Mouse (Mus musculus) kidney, embryonic 16.5 days (tissue): ENCODE measurements around the gene Gm17267. TPM values are rescaled to one million over a fixed set of nuclear protein-coding genes. Genes with fewer than 3 reads are reported as not detected.
"Not testable (repeated sequence)": the region's sequence is repeated elsewhere in the genome, so short reads cannot be mapped to it uniquely, and the experiment has no call there.

ENCODE experiments used
- ATAC-seq: fragments of 200-750 bp; cut with Nextera tagmentation; 2 replicates; pipeline ENCODE4 v1.8.0; 2017; ENCODE audit warnings: moderate TSS enrichment; ENCODE audit not compliant: low FRiP score, low TSS enrichment
- H3K27ac ChIP-seq: fragments of 300-500 bp; sonication (generic); 2 replicates; pipeline ENCODE4 v1.5.1; 2014; ENCODE audit warnings: low read length
- H3K27me3 ChIP-seq: fragments of 300-500 bp; sonication (generic); 2 replicates; pipeline ENCODE4 v1.6.1; 2014; ENCODE audit warnings: low read length, control low read depth, mixed read lengths; ENCODE audit not compliant: insufficient read depth
- H3K36me3 ChIP-seq: fragments of 300-500 bp; sonication (generic); 2 replicates; pipeline ENCODE4 v1.6.1; 2014; ENCODE audit warnings: low read length, control low read depth, mixed read lengths; ENCODE audit not compliant: insufficient read depth
- H3K4me1 ChIP-seq: fragments of 300-500 bp; sonication (generic); 2 replicates; pipeline ENCODE4 v1.6.1; 2014; ENCODE audit warnings: low read length, control low read depth, mixed read lengths; ENCODE audit not compliant: insufficient read depth
- H3K4me2 ChIP-seq: fragments of 300-500 bp; sonication (generic); replicated peaks from 2 replicates; pipeline ENCODE4 v1.6.1; 2014; ENCODE audit warnings: low read depth, low read length
- H3K4me3 ChIP-seq: fragments of 300-500 bp; sonication (generic); 2 replicates; pipeline ENCODE4 v1.5.1; 2014; ENCODE audit warnings: mild to moderate bottlenecking, low read length
- H3K9ac ChIP-seq: fragments of 300-500 bp; sonication (generic); replicated peaks from 2 replicates; pipeline ENCODE4 v1.6.1; 2014; ENCODE audit warnings: low read length
- H3K9me3 ChIP-seq: fragments of 300-500 bp; sonication (generic); 2 replicates; pipeline ENCODE4 v1.6.1; 2016; ENCODE audit warnings: low read length, control low read depth
- WGBS: fragments of 180-500 bp; shearing (Covaris S2); extraction: QIAGEN DNeasy Blood & Tissue Kit; methylation state at CpG from one replicate; pipeline ENCODE4 v1.1.7; 2014; 5-methylcytosine and 5-hydroxymethylcytosine counted together
- polyA plus RNA-seq: library from polyadenylated mRNA; unstranded; fragments of >200 nt; fragmentation: Nextera tagmentation; extraction: Ambion mirVana; gene quantifications from 2 replicates; pipeline ENCODE4 v1.2.1, GENCODE M21; 2015

Gene Gm17267
- polyA plus RNA-seq = not detected in 2 replicates

GRCm38 (mm10) chrX:126017257-126017656 lies at the start of gene Gm17267:
Gene Gm17267, plus strand, starts transcription at chrX:126017557.
- H3K9ac ChIP-seq, H3K36me3 ChIP-seq, H3K27me3 ChIP-seq, H3K4me2 ChIP-seq, H3K27ac ChIP-seq, H3K4me1 ChIP-seq, ATAC-seq, H3K4me3 ChIP-seq, H3K9me3 ChIP-seq: not testable (repeated sequence)
- WGBS = no CpG with 5 or more reads among the region's 4 CpGs
